Comparison of ENCODE assay signal across 7 mouse cellular contexts in genomic region chr13:37994405-37994749, GRCm38 (mm10). TPM values are rescaled to one million over a fixed set of nuclear protein-coding genes. Genes with fewer than 3 reads are reported as not detected.
DNase-seq lines count a peak whose midpoint lies in the region; ATAC-seq lines count a peak whose summit lies in the region.

No protein-coding gene starts in this region.

- peaks cover 37% of the 10 kb centered on the region for H3K4me1 ChIP-seq in megakaryocyte, embryonic 14.5 days
- peaks cover 18% of the 10 kb centered on the region for H3K4me1 ChIP-seq in forebrain, embryonic 10.5 days
- peaks cover 9% of the 10 kb centered on the region for H3K4me1 ChIP-seq in limb, embryonic 13.5 days
- peaks cover 4% of the 10 kb centered on the region; the same call in 1 of the 2 replicates for H3K4me1 ChIP-seq in stomach, embryonic 15.5 days

- H3K27me3 ChIP-seq in megakaryocyte, embryonic 14.5 days (replicated peaks): no peaks in the 10 kb centered on the region
- H3K27me3 ChIP-seq in forebrain, embryonic 10.5 days (ENCODE audit: poor library complexity, severe bottlenecking): no peaks in the 10 kb centered on the region
- no peaks in the 10 kb centered on the region for H3K27me3 ChIP-seq in limb, embryonic 13.5 days
- no peaks in the 10 kb centered on the region for H3K27me3 ChIP-seq in stomach, embryonic 15.5 days (replicated peaks)

- no peaks in the 10 kb centered on the region for H3K9me3 ChIP-seq in megakaryocyte, embryonic 14.5 days
- H3K9me3 ChIP-seq in forebrain, embryonic 10.5 days: no peaks in the 10 kb centered on the region
- H3K9me3 ChIP-seq in limb, embryonic 13.5 days: no peaks in the 10 kb centered on the region
- no peaks in the 10 kb centered on the region for H3K9me3 ChIP-seq in stomach, embryonic 15.5 days

- peak overlapping the region; percentile 98 for H3K4me3 ChIP-seq in megakaryocyte, embryonic 14.5 days (replicated peaks)
- H3K4me3 ChIP-seq in forebrain, embryonic 10.5 days: peak overlapping the region; percentile 94
- H3K4me3 ChIP-seq in limb, embryonic 13.5 days: peak overlapping the region; percentile 93
- peak overlapping the region; percentile 100 for H3K4me3 ChIP-seq in stomach, embryonic 15.5 days (replicated peaks)

- DNase-seq in forebrain, embryonic 10.5 days (ENCODE audit: extremely low spot score, low spot score): no peak
- no peak for DNase-seq in ovary, postnatal 36 days (ENCODE audit: low spot score)
- DNase-seq in kidney, adult 11 months: no peak

- H3K9ac ChIP-seq in limb, embryonic 13.5 days: peak overlapping the region; percentile 53; the same call in 1 of the 2 replicates
- H3K9ac ChIP-seq in stomach, embryonic 15.5 days: no peak overlapping the region

- no peak for ATAC-seq in megakaryocyte, adult 5-6 weeks (ENCODE audit: poor library complexity, severe bottlenecking)
- peak; percentile 46 for ATAC-seq in limb, embryonic 13.5 days (ENCODE audit: low FRiP score, low read depth)
- ATAC-seq in stomach, embryonic 15.5 days (ENCODE audit: insufficient read depth, low FRiP score, low read depth): peak; percentile 29

- peaks cover 21% of the 10 kb centered on the region for H3K36me3 ChIP-seq in megakaryocyte, embryonic 14.5 days (replicated peaks; ENCODE audit: low read length)
- H3K36me3 ChIP-seq in forebrain, embryonic 10.5 days (replicated peaks): peaks cover 25% of the 10 kb centered on the region
- peaks cover 21% of the 10 kb centered on the region for H3K36me3 ChIP-seq in limb, embryonic 13.5 days
- peaks cover 17% of the 10 kb centered on the region for H3K36me3 ChIP-seq in stomach, embryonic 15.5 days

- H3K4me2 ChIP-seq in limb, embryonic 13.5 days (replicated peaks): peak overlapping the region; percentile 90
- peak overlapping the region; percentile 69 for H3K4me2 ChIP-seq in stomach, embryonic 15.5 days

- peak overlapping the region; percentile 98 for H3K27ac ChIP-seq in forebrain, embryonic 10.5 days
- H3K27ac ChIP-seq in limb, embryonic 13.5 days: no peak overlapping the region
- peak overlapping the region; percentile 31; the same call in 1 of the 2 replicates for H3K27ac ChIP-seq in stomach, embryonic 15.5 days

- 21% methylated on average over 7 of the region's 7 CpGs for WGBS in forebrain, embryonic 10.5 days
- WGBS in limb, embryonic 13.5 days: 20% methylated on average over 7 of the region's 7 CpGs
- WGBS in stomach, embryonic 15.5 days: 17% methylated on average over 7 of the region's 7 CpGs

RNA-seq across cellular contexts. Expression of gene Ssr1, which starts 0.4 kb away (rescaled TPM):
- polyA plus RNA-seq in megakaryocyte, embryonic 14.5 days (2012; ENCODE audit: insufficient read depth, low replicate concordance): 3.7 and 29.4 TPM in 2 replicates
- total RNA-seq in megakaryocyte, adult 5-6 weeks (2015): 96.5 and 104 TPM in 2 replicates
- 126 and 148 TPM in 2 replicates for total RNA-seq in megakaryocyte, adult 5-6 weeks (2017)
- polyA plus RNA-seq in forebrain, embryonic 10.5 days (2016; fragmentation: Nextera tagmentation; extraction: Ambion mirVana): 117 and 126 TPM in 2 replicates
- 143 and 150 TPM in 2 replicates for polyA plus RNA-seq in limb, embryonic 13.5 days (2015; fragmentation: Nextera tagmentation; extraction: Ambion mirVana)
- polyA plus RNA-seq in stomach, embryonic 15.5 days (2015; fragmentation: Nextera tagmentation; extraction: Ambion mirVana): 149 and 157 TPM in 2 replicates

RNA-seq across cellular contexts. Expression of gene Riok1, which starts 42.4 kb away (rescaled TPM):
- polyA plus RNA-seq in megakaryocyte, embryonic 14.5 days (2012; ENCODE audit: insufficient read depth, low replicate concordance): 7.2 and 7.7 TPM in 2 replicates
- 38.3 and 42.2 TPM in 2 replicates for total RNA-seq in megakaryocyte, adult 5-6 weeks (2015)
- total RNA-seq in megakaryocyte, adult 5-6 weeks (2017): 85.5 and 96.3 TPM in 2 replicates
- polyA plus RNA-seq in forebrain, embryonic 10.5 days (2016; fragmentation: Nextera tagmentation; extraction: Ambion mirVana): 50.4 and 55.9 TPM in 2 replicates
- polyA plus RNA-seq in limb, embryonic 13.5 days (2015; fragmentation: Nextera tagmentation; extraction: Ambion mirVana): 67.6 and 71.3 TPM in 2 replicates
- 48.1 and 51.1 TPM in 2 replicates for polyA plus RNA-seq in stomach, embryonic 15.5 days (2015; fragmentation: Nextera tagmentation; extraction: Ambion mirVana)

RNA-seq across cellular contexts. Expression of gene Cage1, which starts 42.5 kb away (rescaled TPM):
- polyA plus RNA-seq in megakaryocyte, embryonic 14.5 days (2012; ENCODE audit: insufficient read depth, low replicate concordance): not detected in 2 replicates
- total RNA-seq in megakaryocyte, adult 5-6 weeks (2015): 0.32 and 0.36 TPM in 2 replicates
- 0.73 and 1.5 TPM in 2 replicates for total RNA-seq in megakaryocyte, adult 5-6 weeks (2017)
- 0.65 and 1.1 TPM in 2 replicates for polyA plus RNA-seq in forebrain, embryonic 10.5 days (2016; fragmentation: Nextera tagmentation; extraction: Ambion mirVana)
- 0.92 and 1.3 TPM in 2 replicates for polyA plus RNA-seq in limb, embryonic 13.5 days (2015; fragmentation: Nextera tagmentation; extraction: Ambion mirVana)
- polyA plus RNA-seq in stomach, embryonic 15.5 days (2015; fragmentation: Nextera tagmentation; extraction: Ambion mirVana): 0.98 and 1.2 TPM in 2 replicates
